Mouse (Mus musculus) stomach, embryonic 16.5 days (tissue): ENCODE results near the gene Med26. TPM values are rescaled to one million over a fixed set of nuclear protein-coding genes. Genes with fewer than 3 reads are reported as not detected.

ENCODE experiments used
- ATAC-seq: fragments of 200-750 bp; cut with Nextera tagmentation; 2 replicates; pipeline ENCODE4 v1.8.0; 2017; ENCODE audit warnings: moderate number of reproducible peaks, moderate TSS enrichment; ENCODE audit not compliant: insufficient read depth, low FRiP score
- H3K27ac ChIP-seq: fragments of 300-500 bp; sonication (generic); 2 replicates; pipeline ENCODE4 v1.5.1; 2014; ENCODE audit warnings: low read length
- H3K27me3 ChIP-seq: fragments of 300-500 bp; sonication (generic); 2 replicates; pipeline ENCODE4 v1.6.1; 2014; ENCODE audit warnings: low read length, control low read depth, mixed read lengths; ENCODE audit not compliant: control insufficient read depth, insufficient read depth
- H3K36me3 ChIP-seq: fragments of 300-500 bp; sonication (generic); 2 replicates; pipeline ENCODE4 v1.6.1; 2014; ENCODE audit warnings: low read length; ENCODE audit not compliant: control insufficient read depth, insufficient read depth
- H3K4me1 ChIP-seq: fragments of 300-500 bp; sonication (generic); 2 replicates; pipeline ENCODE4 v1.6.1; 2014; ENCODE audit warnings: low read length, control low read depth, mixed read lengths; ENCODE audit not compliant: control insufficient read depth, insufficient read depth
- H3K4me2 ChIP-seq: fragments of 300-500 bp; sonication (generic); 2 replicates; pipeline ENCODE4 v1.6.1; 2014; ENCODE audit warnings: low read depth, low read length, mixed read lengths
- H3K4me3 ChIP-seq: fragments of 300-500 bp; sonication (generic); replicated peaks from 2 replicates; pipeline ENCODE4 v1.5.1; 2014; ENCODE audit warnings: mild to moderate bottlenecking, low read length
- H3K9ac ChIP-seq: fragments of 300-500 bp; sonication (generic); 2 replicates; pipeline ENCODE4 v1.6.1; 2014; ENCODE audit warnings: low read length
- H3K9me3 ChIP-seq: fragments of 300-500 bp; sonication (generic); replicated peaks from 2 replicates; pipeline ENCODE4 v1.6.1; 2016; ENCODE audit warnings: low read length, control low read depth; ENCODE audit not compliant: control insufficient read depth
- WGBS: fragments of 180-500 bp; shearing (Covaris S2); extraction: QIAGEN DNeasy Blood & Tissue Kit; methylation state at CpG from one replicate; pipeline ENCODE4 v1.1.7; 2014; 5-methylcytosine and 5-hydroxymethylcytosine counted together
- microRNA-seq: library from miRNA; unstranded; fragments of <30 nt; microRNA quantifications from one replicate; pipeline ENCODE4, GENCODE M21; 2016
- polyA plus RNA-seq: library from polyadenylated mRNA; unstranded; fragments of >200 nt; fragmentation: Nextera tagmentation; extraction: Ambion mirVana; gene quantifications from 2 replicates; pipeline ENCODE4 v1.2.1, GENCODE M21; 2015

The Med26 gene
- polyA plus RNA-seq, 1 experiment from 2014 or later: 14.7 TPM

DNA sequence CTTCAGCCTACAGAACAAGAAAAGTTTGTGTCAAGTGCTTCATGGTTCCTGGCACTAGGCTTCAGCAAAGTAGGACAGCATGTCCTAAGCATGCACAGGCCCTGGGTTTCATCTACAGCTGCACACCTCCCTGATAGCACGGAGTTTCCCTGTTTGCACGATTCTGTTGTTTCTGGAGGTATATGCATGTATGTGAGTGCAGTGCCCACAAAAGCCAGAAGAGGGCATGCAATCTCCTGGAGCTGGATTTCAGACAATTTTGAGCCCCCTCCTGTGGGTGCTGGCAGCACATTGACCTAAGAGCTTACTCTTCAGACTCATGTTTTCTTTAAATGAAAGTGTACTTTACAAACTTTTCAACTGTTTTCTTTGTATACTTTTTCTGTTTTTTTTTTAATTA, 94.2 kb downstream of the Med26 start:
- no peak overlapping the region for H3K27ac ChIP-seq
- no peak for ATAC-seq
- H3K4me2 ChIP-seq: no peak overlapping the region
- peaks cover 6% of the 10 kb centered on the region; the same call in 1 of the 2 replicates for H3K36me3 ChIP-seq
- no peaks in the 10 kb centered on the region for H3K27me3 ChIP-seq
- H3K4me1 ChIP-seq: no peaks in the 10 kb centered on the region
- H3K4me3 ChIP-seq: no peak overlapping the region
- no peaks in the 10 kb centered on the region for H3K9me3 ChIP-seq
- H3K9ac ChIP-seq: no peak overlapping the region
- 87% methylated on average over 2 of the region's 2 CpGs for WGBS

- Histone ChIP-seq H3K36me3 (peaks cover 3% of the 10 kb centered on the region; the same call in 1 of the 2 replicates), H3K4me3 (no peak overlapping the region), H3K27me3 (no peaks in the 10 kb centered on the region), H3K4me1 (no peaks in the 10 kb centered on the region), H3K27ac (no peak overlapping the region), H3K9me3 (no peaks in the 10 kb centered on the region), H3K4me2 (no peak overlapping the region), H3K9ac (no peak overlapping the region)
- no peak for ATAC-seq
- WGBS: 62% methylated on average over 8 of the region's 8 CpGs
These were observed 96.6 kb downstream of the Med26 start for GRCm38 (mm10) chr8:72451516-72451915.

DNA sequence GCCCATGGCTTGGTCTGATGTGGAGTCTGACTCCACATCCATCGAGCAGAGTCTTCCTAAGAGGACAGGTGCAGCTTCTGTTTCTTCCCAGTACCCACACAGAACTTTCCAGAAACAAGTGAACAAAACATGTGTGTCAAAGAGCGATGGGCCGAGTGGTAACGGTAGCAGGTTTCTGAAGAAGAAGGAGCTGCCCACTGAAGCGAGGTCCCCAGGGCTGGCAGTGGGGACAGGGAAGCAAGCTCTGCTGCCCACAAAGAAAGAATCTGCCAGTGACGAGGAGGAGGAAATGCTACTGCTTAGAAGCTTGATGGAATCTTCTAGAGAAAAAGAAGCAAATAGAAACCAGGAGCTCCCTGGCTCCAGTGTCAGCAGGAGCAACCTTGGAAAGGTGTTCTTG, 103.0 kb downstream of the Med26 start:
- peaks cover 7% of the 10 kb centered on the region for H3K4me1 ChIP-seq
- WGBS: 96% methylated on average over 6 of the region's 6 CpGs
- no peak for ATAC-seq
- H3K27ac ChIP-seq: no peak overlapping the region
- H3K9me3 ChIP-seq: no peaks in the 10 kb centered on the region
- no peak overlapping the region for H3K9ac ChIP-seq
- no peak overlapping the region for H3K4me2 ChIP-seq
- H3K4me3 ChIP-seq: no peak overlapping the region
- H3K27me3 ChIP-seq: no peaks in the 10 kb centered on the region
- H3K36me3 ChIP-seq: no peaks in the 10 kb centered on the region

Small RNAs within 50 kb of the gene (microRNA-seq; reads per million reads assigned to microRNA genes)
- gene Gm28019 (not detected), gene Mir7068 (0.66 reads per million)

Other genes starting within 250 kb of the Med26 start
- gene Gm10282, start 243.0 kb downstream of the Med26 start, polyA plus RNA-seq: 19.2 and 30.6 TPM in 2 replicates
- 3.8 and 4.0 TPM in 2 replicates for gene Klf2, start 229.2 kb downstream of the Med26 start, polyA plus RNA-seq
- gene Eps15l1, start 126.8 kb downstream of the Med26 start, polyA plus RNA-seq: 52.6 and 54.2 TPM in 2 replicates
- 3.7 and 4.7 TPM in 2 replicates for gene Calr3, start 104.4 kb downstream of the Med26 start, polyA plus RNA-seq
- gene 1700030K09Rik, start 104.4 kb downstream of the Med26 start, polyA plus RNA-seq: 13.5 and 13.7 TPM in 2 replicates
- 45.6 and 49.4 TPM in 2 replicates for gene Cherp, start 73.0 kb downstream of the Med26 start, polyA plus RNA-seq
- 6.6 and 6.8 TPM in 2 replicates for gene Slc35e1, start 55.7 kb downstream of the Med26 start, polyA plus RNA-seq
- 120 and 127 TPM in 2 replicates for gene Smim7, start 22.8 kb upstream of the Med26 start, polyA plus RNA-seq
- gene Tmem38a, start 23.8 kb upstream of the Med26 start, polyA plus RNA-seq: 20.9 and 36.5 TPM in 2 replicates
- 0.09 and 0.51 TPM in 2 replicates for gene Nwd1, start 98.4 kb upstream of the Med26 start, polyA plus RNA-seq
- 144 and 145 TPM in 2 replicates for gene Sin3b, start 175.0 kb upstream of the Med26 start, polyA plus RNA-seq
- 3.2 and 3.3 TPM in 2 replicates for gene F2rl3, start 213.6 kb upstream of the Med26 start, polyA plus RNA-seq